ENCODE assay signal across 15 mouse cellular contexts in genomic region chr16:21655961-21656360, GRCm38 (mm10). TPM values are rescaled to one million over a fixed set of nuclear protein-coding genes. Genes with fewer than 3 reads are reported as not detected.
DNase-seq lines count a peak whose midpoint lies in the region; ATAC-seq and TF ChIP-seq lines count a peak whose summit lies in the region.
"Had no signal": no experiment of that assay in that cellular context is flagged by ENCODE, and none has a peak within 500 bp of the region (broad histone marks: within the 10 kb centered on the region; RNA-seq: fewer than 3 reads in every experiment).

No protein-coding gene starts in this region.

- H3K27me3 ChIP-seq in hindbrain, embryonic 10.5 days (ENCODE audit: insufficient read depth, poor library complexity, severe bottlenecking) = no peaks in the 10 kb centered on the region
- H3K27me3 ChIP-seq in hindbrain, postnatal 0 days (ENCODE audit: insufficient read depth, low read length) = no peaks in the 10 kb centered on the region
- H3K27me3 ChIP-seq in lung, embryonic 15.5 days = no peaks in the 10 kb centered on the region
- no peaks in the 10 kb centered on the region for H3K27me3 ChIP-seq in forebrain, embryonic 16.5 days (replicated peaks; ENCODE audit: control insufficient read depth, insufficient read depth, low read length)
- H3K27me3 ChIP-seq in midbrain, embryonic 15.5 days (replicated peaks) = no peaks in the 10 kb centered on the region
- H3K27me3 ChIP-seq: embryonic facial prominence, embryonic 13.5 days; liver, embryonic 12.5 days had no signal

- H3K9ac ChIP-seq in hindbrain, postnatal 0 days (replicated peaks; ENCODE audit: low read length) = no peak overlapping the region
- H3K9ac ChIP-seq in lung, embryonic 15.5 days = no peak overlapping the region
- H3K9ac ChIP-seq in forebrain, embryonic 16.5 days (replicated peaks; ENCODE audit: low read depth, low read length) = no peak overlapping the region
- no peak overlapping the region for H3K9ac ChIP-seq in midbrain, embryonic 15.5 days
- H3K9ac ChIP-seq: embryonic facial prominence, embryonic 13.5 days; liver, embryonic 12.5 days had no signal

- H3K27ac ChIP-seq in hindbrain, embryonic 10.5 days = peak overlapping the region; percentile 62; the same call in 1 of the 2 replicates
- H3K27ac ChIP-seq in hindbrain, postnatal 0 days = no peak overlapping the region
- H3K27ac ChIP-seq in lung, embryonic 15.5 days = 0 out of 2 replicates have a peak overlapping the region, but pooled peaks have one; percentile 38
- peak overlapping the region; percentile 47; the same call in 1 of the 2 replicates for H3K27ac ChIP-seq in forebrain, embryonic 16.5 days (ENCODE audit: low read length)
- H3K27ac ChIP-seq in midbrain, embryonic 15.5 days = peak overlapping the region; percentile 27; the same call in 1 of the 2 replicates
- H3K27ac ChIP-seq: embryonic facial prominence, embryonic 13.5 days; heart, embryonic 10.5 days; limb, embryonic 10.5 days; liver, embryonic 12.5 days had no signal

- H3K4me3 ChIP-seq in hindbrain, embryonic 10.5 days = no peak overlapping the region
- H3K4me3 ChIP-seq in hindbrain, postnatal 0 days (ENCODE audit: low read length) = no peak overlapping the region
- no peak overlapping the region for H3K4me3 ChIP-seq in lung, embryonic 15.5 days
- no peak overlapping the region for H3K4me3 ChIP-seq in forebrain, embryonic 16.5 days (replicated peaks; ENCODE audit: low read length)
- no peak overlapping the region for H3K4me3 ChIP-seq in midbrain, embryonic 15.5 days
- H3K4me3 ChIP-seq: embryonic facial prominence, embryonic 13.5 days; heart, embryonic 10.5 days; limb, embryonic 10.5 days; liver, embryonic 12.5 days had no signal

- TF ChIP-seq CTCF in hindbrain, postnatal 0 days (IDR thresholded peaks at IDR 0.05; ENCODE audit: low read depth) = no peak

- no peak for DNase-seq in hindbrain, embryonic 10.5 days (ENCODE audit: low spot score)
- no peak for DNase-seq in hindbrain, postnatal 0 days (ENCODE audit: low spot score)
- DNase-seq in lung, postnatal 36 days = no peak
- no peak for DNase-seq in c-Kit-positive CD71-positive TER-119-positive erythroid progenitor cells, embryonic 14.5 days (ENCODE audit: low spot score)
- DNase-seq: cerebellum, adult 2 months; right cerebral cortex, adult 18-20 months; thymus, postnatal 14 days had no signal

- peaks cover 40% of the 10 kb centered on the region for H3K36me3 ChIP-seq in hindbrain, embryonic 10.5 days
- peaks cover 14% of the 10 kb centered on the region; the same call in 1 of the 2 replicates for H3K36me3 ChIP-seq in hindbrain, postnatal 0 days (ENCODE audit: insufficient read depth, low read length)
- no peaks in the 10 kb centered on the region for H3K36me3 ChIP-seq in lung, embryonic 15.5 days
- no peaks in the 10 kb centered on the region for H3K36me3 ChIP-seq in forebrain, embryonic 16.5 days (ENCODE audit: control insufficient read depth, insufficient read depth)
- H3K36me3 ChIP-seq in midbrain, embryonic 15.5 days (replicated peaks) = 0 out of 2 replicates have a peak, but pooled peaks cover 3% of the 10 kb centered on the region
- H3K36me3 ChIP-seq: limb, embryonic 10.5 days; liver, embryonic 12.5 days had no signal

- peaks cover 39% of the 10 kb centered on the region for H3K4me1 ChIP-seq in hindbrain, embryonic 10.5 days (replicated peaks)
- H3K4me1 ChIP-seq in hindbrain, postnatal 0 days (ENCODE audit: insufficient read depth, low read length) = peaks cover 17% of the 10 kb centered on the region
- H3K4me1 ChIP-seq in lung, embryonic 15.5 days = peaks cover 15% of the 10 kb centered on the region; the same call in 1 of the 2 replicates
- peaks cover 18% of the 10 kb centered on the region for H3K4me1 ChIP-seq in forebrain, embryonic 16.5 days (replicated peaks; ENCODE audit: control insufficient read depth, insufficient read depth, low read length)
- H3K4me1 ChIP-seq in midbrain, embryonic 15.5 days = peaks cover 21% of the 10 kb centered on the region
- H3K4me1 ChIP-seq: embryonic facial prominence, embryonic 13.5 days; liver, embryonic 12.5 days had no signal

- ATAC-seq in hindbrain, postnatal 0 days = no peak
- ATAC-seq in lung, embryonic 15.5 days (ENCODE audit: borderline replicate concordance, extremely low read depth, low FRiP score, low TSS enrichment) = no peak
- ATAC-seq in forebrain, embryonic 16.5 days = peak; percentile 45; the same call in 1 of the 2 replicates
- no peak for ATAC-seq in midbrain, embryonic 15.5 days (replicated peaks)
- ATAC-seq in erythroid progenitor cell, adult 5-6 weeks (replicated peaks; ENCODE audit: low FRiP score, poor library complexity, severe bottlenecking) = no peak
- ATAC-seq: liver, embryonic 12.5 days had no signal

- 0 out of 2 replicates have a peak, but pooled peaks cover 4% of the 10 kb centered on the region for H3K9me3 ChIP-seq in hindbrain, embryonic 10.5 days
- H3K9me3 ChIP-seq in hindbrain, postnatal 0 days (ENCODE audit: low read length) = no peaks in the 10 kb centered on the region
- no peaks in the 10 kb centered on the region for H3K9me3 ChIP-seq in lung, embryonic 15.5 days
- H3K9me3 ChIP-seq in forebrain, embryonic 16.5 days (ENCODE audit: control insufficient read depth, low read length) = 0 out of 2 replicates have a peak, but pooled peaks cover 2% of the 10 kb centered on the region
- no peaks in the 10 kb centered on the region for H3K9me3 ChIP-seq in midbrain, embryonic 15.5 days
- H3K9me3 ChIP-seq: embryonic facial prominence, embryonic 13.5 days; heart, embryonic 10.5 days; limb, embryonic 10.5 days; liver, embryonic 12.5 days had no signal

- 91% methylated on average over 9 of the region's 9 CpGs for WGBS in hindbrain, embryonic 10.5 days
- WGBS in hindbrain, postnatal 0 days = 81% methylated on average over 9 of the region's 9 CpGs
- WGBS in lung, embryonic 15.5 days = 80% methylated on average over 9 of the region's 9 CpGs
- WGBS in forebrain, embryonic 16.5 days = 78% methylated on average over 9 of the region's 9 CpGs
- 84% methylated on average over 9 of the region's 9 CpGs for WGBS in midbrain, embryonic 15.5 days

- H3K4me2 ChIP-seq in hindbrain, postnatal 0 days (ENCODE audit: low read depth, low read length) = no peak overlapping the region
- no peak overlapping the region for H3K4me2 ChIP-seq in lung, embryonic 15.5 days
- no peak overlapping the region for H3K4me2 ChIP-seq in forebrain, embryonic 16.5 days (ENCODE audit: low read length)
- no peak overlapping the region for H3K4me2 ChIP-seq in midbrain, embryonic 15.5 days
- H3K4me2 ChIP-seq: embryonic facial prominence, embryonic 13.5 days; liver, embryonic 12.5 days had no signal

RNA-seq across cellular contexts. Expression of gene 2510009E07Rik, which starts 38.5 kb away (rescaled TPM):
- polyA plus RNA-seq in hindbrain, embryonic 10.5 days (2016; fragmentation: Nextera tagmentation; extraction: Ambion mirVana) = 32.9 and 34.0 TPM in 2 replicates
- total RNA-seq in hindbrain, postnatal 0 days (2014; rRNA removed) = 52.9 and 54.4 TPM in 2 replicates
- polyA plus RNA-seq in hindbrain, postnatal 0 days (2015; fragmentation: Nextera tagmentation; extraction: Ambion mirVana) = 46.7 and 46.8 TPM in 2 replicates
- 21.9 and 23.6 TPM in 2 replicates for polyA plus RNA-seq in lung, embryonic 15.5 days (2015; fragmentation: Nextera tagmentation; extraction: Ambion mirVana)
- 43.0 and 43.9 TPM in 2 replicates for polyA plus RNA-seq in forebrain, embryonic 16.5 days (2015; fragmentation: Nextera tagmentation; extraction: Ambion mirVana)
- 60.1 and 61.7 TPM in 2 replicates for polyA plus RNA-seq in midbrain, embryonic 15.5 days (2015; fragmentation: Nextera tagmentation; extraction: Ambion mirVana)
- total RNA-seq in erythroid progenitor cell, adult 5-6 weeks (2015; ENCODE audit: low replicate concordance) = 0.36 and 1.7 TPM in 2 replicates
- total RNA-seq in erythroid progenitor cell, adult 5-6 weeks (2017; ENCODE audit: low replicate concordance) = not detected in 2 replicates
